Mouse (Mus musculus) heart, embryonic 10.5 days (tissue): Measurements from ENCODE around the gene Lfng. TPM values are rescaled to one million over a fixed set of nuclear protein-coding genes. Genes with fewer than 3 reads are reported as not detected.

Experiments used
- DNase-seq: peaks from one replicate; pipeline ENCODE4 v3.0.0-alpha.2; 2017; ENCODE audit warnings: low spot score
- H3K27ac ChIP-seq: fragments of 300-500 bp; sonication (generic); 2 replicates; pipeline ENCODE4 v1.5.1; 2016; ENCODE audit warnings: mild to moderate bottlenecking
- H3K27me3 ChIP-seq: fragments of 300-500 bp; sonication (generic); 2 replicates; pipeline ENCODE4 v1.6.1; 2016; ENCODE audit warnings: mild to moderate bottlenecking; ENCODE audit not compliant: poor library complexity, insufficient read depth, severe bottlenecking
- H3K36me3 ChIP-seq: fragments of 300-500 bp; sonication (generic); 2 replicates; pipeline ENCODE4 v1.6.1; 2016; ENCODE audit warnings: mild to moderate bottlenecking, moderate library complexity
- H3K4me1 ChIP-seq: fragments of 300-500 bp; sonication (generic); 2 replicates; pipeline ENCODE4 v1.6.1; 2016; ENCODE audit warnings: mild to moderate bottlenecking
- H3K4me3 ChIP-seq: fragments of 300-500 bp; sonication (generic); 2 replicates; pipeline ENCODE4 v1.5.1; 2016; ENCODE audit warnings: mild to moderate bottlenecking, moderate library complexity
- H3K9me3 ChIP-seq: fragments of 300-500 bp; sonication (generic); 2 replicates; pipeline ENCODE4 v1.6.1; 2016; ENCODE audit warnings: mild to moderate bottlenecking, moderate library complexity
- WGBS: fragments of 180-500 bp; shearing (Covaris S2); methylation state at CpG from one replicate; pipeline ENCODE4 v1.1.7; 2016; 5-methylcytosine and 5-hydroxymethylcytosine counted together
- polyA plus RNA-seq: library from polyadenylated mRNA; unstranded; fragments of >200 nt; fragmentation: Nextera tagmentation; extraction: Ambion mirVana; gene quantifications from 2 replicates; pipeline ENCODE4 v1.2.1, GENCODE M21; 2016

Gene Lfng
- polyA plus RNA-seq, 1 experiment from 2014 or later = 4.7 TPM

DNA sequence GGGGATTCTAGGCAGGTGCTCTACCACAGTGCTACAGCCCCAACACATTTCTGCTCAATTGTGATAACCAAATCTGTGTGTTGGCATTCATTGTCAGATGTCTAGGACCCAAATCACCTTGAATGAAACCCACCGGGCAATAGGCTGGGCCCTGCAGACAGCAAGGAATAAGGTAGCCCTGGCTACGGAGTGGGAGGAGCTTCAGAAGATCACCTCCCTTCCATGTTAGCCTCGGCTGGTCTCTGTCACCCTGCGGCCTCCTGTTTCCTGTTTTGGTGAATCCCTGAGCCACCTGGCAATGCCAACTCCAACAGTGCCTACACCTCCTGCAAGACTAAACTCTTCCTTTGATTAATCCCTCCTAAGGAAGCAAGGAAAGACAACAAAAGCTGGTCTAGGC is 9.3 kb upstream of the Lfng start:
- H3K4me1 ChIP-seq = peaks cover 15% of the 10 kb centered on the region
- no peaks in the 10 kb centered on the region for H3K36me3 ChIP-seq
- no peaks in the 10 kb centered on the region for H3K9me3 ChIP-seq
- H3K27me3 ChIP-seq = peaks cover 38% of the 10 kb centered on the region
- WGBS = 74% methylated on average over 4 of the region's 4 CpGs
- H3K27ac ChIP-seq = no peak overlapping the region
- no peak for DNase-seq
- H3K4me3 ChIP-seq = no peak overlapping the region

DNA sequence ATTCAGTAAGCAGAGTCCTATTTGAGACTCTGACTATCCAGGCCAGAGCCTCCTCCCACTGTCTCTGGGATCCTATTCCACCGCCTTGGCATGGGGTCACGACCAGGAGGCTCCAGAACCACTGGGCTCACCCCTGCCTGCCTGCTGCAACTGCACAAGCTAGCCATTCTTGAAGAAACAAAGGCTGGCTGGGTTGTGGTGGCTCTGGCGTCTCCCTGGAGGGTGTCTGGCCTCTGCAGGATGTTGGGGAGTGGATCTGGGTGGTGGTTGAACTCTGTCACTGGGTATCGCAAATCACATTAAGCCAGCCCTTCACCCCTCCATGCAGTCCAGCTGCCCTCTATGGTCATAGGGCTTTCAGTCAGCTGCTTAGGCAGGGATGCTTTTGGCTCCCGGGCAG is 7.2 kb upstream of the Lfng start:
- Histone ChIP-seq H3K27ac (no peak overlapping the region), H3K36me3 (no peaks in the 10 kb centered on the region), H3K27me3 (peaks cover 48% of the 10 kb centered on the region), H3K9me3 (no peaks in the 10 kb centered on the region), H3K4me3 (no peak overlapping the region), H3K4me1 (peaks cover 13% of the 10 kb centered on the region)
- WGBS = 61% methylated on average over 5 of the region's 5 CpGs
- DNase-seq = no peak

DNA sequence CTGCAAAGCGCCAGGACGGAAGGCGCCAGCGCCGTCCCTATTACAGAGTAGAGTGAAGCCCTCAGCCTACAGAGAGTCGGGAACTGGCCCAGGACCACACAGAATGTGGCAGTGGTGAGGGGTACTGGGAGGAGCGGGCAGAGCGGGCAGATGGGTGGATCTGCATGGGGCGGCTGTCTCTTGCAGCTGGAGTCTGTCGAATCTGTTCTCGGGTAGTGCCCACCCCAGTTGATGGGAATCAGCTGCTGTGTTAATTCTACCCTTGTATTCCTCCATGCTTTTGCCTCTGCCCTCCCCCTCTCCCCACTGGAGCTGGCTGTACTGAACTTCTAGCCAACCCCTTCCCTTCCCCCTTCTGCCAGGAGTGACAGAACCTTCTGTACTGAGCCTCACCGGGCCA is 5.4 kb upstream of the Lfng start:
- H3K4me1 ChIP-seq = peaks cover 21% of the 10 kb centered on the region
- H3K4me3 ChIP-seq = no peak overlapping the region
- 65% methylated on average over 12 of the region's 12 CpGs for WGBS
- no peaks in the 10 kb centered on the region for H3K36me3 ChIP-seq
- no peaks in the 10 kb centered on the region for H3K9me3 ChIP-seq
- no peak for DNase-seq
- H3K27ac ChIP-seq = no peak overlapping the region
- H3K27me3 ChIP-seq = peaks cover 53% of the 10 kb centered on the region

DNA sequence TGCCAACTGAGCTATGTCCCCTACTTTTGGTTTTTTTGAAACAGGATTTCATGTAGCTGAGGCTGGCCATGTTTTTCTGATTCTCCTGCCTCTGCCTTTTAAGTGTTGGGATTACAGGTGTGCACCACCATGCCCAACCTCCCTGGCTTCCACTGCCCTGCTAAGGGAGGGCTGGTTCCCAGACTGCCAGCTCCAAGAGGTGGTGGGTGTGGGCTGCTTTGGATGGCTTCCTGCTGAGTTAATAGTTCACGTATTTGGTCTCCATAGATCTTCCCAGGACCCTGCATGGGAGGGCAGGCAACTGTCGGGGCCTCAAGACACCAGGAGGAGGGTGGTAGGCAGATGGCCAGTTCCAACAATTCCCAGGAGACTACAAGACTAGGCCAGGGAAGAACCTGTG is 4.6 kb upstream of the Lfng start:
- peaks cover 21% of the 10 kb centered on the region for H3K4me1 ChIP-seq

DNA sequence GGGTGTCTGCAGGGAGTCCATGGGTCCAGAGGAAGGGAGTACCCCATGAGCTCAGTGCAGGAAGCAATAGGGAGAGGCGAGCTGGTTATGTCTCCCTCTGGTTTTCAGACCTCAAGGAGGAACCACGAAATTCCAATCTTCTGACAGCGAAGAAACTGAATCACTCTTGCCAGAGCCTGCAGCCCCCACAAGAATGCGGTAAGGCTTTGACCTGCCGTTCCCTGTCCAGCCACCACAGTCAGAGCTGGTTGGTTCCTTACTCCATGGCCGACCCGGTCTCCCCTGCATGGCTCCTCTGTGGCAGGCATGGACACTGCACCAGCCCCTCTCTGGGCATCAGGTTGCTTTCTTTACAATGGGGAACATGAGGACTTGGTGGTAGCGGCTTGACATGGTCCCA is 2.7 kb upstream of the Lfng start:
- Histone ChIP-seq H3K27ac (peak overlapping the region; percentile 13; the same call in 1 of the 2 replicates), H3K4me1 (peaks cover 37% of the 10 kb centered on the region), H3K9me3 (no peaks in the 10 kb centered on the region; the same call in 1 of the 2 replicates), H3K36me3 (peaks cover 2% of the 10 kb centered on the region; the same call in 1 of the 2 replicates), H3K27me3 (peaks cover 67% of the 10 kb centered on the region), H3K4me3 (no peak overlapping the region)
- WGBS = 66% methylated on average over 8 of the region's 8 CpGs
- DNase-seq = no peak

More for the DNA sequence above, 4.6 kb upstream of the Lfng start:
- Histone ChIP-seq H3K9me3 (no peaks in the 10 kb centered on the region), H3K36me3 (no peaks in the 10 kb centered on the region), H3K4me3 (no peak overlapping the region), H3K27me3 (peaks cover 55% of the 10 kb centered on the region), H3K27ac (no peak overlapping the region)
- no peak for DNase-seq
- WGBS = 57% methylated on average over 2 of the region's 2 CpGs

DNA sequence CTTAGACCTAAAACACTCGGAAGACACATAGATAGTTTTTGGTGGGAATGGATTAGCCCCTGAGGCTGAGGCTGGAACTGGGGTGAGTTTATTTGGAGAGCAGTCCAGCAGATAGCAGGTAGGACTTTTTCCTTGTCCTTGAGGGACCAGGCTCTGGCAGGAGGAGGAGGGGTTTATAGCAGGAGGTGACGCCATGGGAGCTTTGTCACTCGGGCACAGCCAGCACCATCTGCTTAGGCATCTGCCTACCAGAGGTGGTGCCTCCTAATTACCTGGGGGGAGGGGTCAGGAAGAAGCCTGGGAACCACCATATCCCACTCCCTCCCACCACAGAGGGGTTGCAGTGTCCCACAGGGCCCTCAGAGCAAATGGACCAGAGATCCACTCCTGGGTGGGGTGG is 1.9 kb upstream of the Lfng start:
- Histone ChIP-seq H3K27ac (no peak overlapping the region), H3K4me1 (peaks cover 45% of the 10 kb centered on the region), H3K4me3 (no peak overlapping the region), H3K36me3 (peaks cover 5% of the 10 kb centered on the region; the same call in 1 of the 2 replicates), H3K9me3 (no peaks in the 10 kb centered on the region; the same call in 1 of the 2 replicates), H3K27me3 (peaks cover 73% of the 10 kb centered on the region)
- 14% methylated on average over 3 of the region's 3 CpGs for whole genome bisulfite sequencing
- DNase-seq = no peak

DNA sequence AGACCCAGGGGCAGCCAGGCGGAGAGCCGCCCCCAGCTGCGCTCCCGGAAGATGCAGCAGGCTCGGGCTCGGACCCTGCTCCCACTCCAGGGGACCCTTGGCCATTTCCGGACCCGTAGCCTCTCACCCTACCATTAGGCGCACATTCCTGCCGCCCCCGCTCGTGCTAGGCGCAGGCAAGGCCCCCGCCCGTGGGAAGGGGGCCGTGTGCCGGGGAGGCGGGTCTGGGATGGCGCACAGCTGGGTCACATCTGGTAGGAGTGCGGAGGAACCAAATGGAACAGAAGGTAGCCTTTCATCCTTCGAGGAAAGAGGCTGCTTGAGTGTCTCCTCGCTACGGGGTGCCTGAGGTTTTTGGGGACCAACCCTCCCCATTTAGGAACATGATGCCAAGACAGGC is 734 bp upstream of the Lfng start:
- H3K27ac ChIP-seq = 0 out of 2 replicates have a peak overlapping the region, but pooled peaks have one; percentile 62
- H3K27me3 ChIP-seq = peaks cover 83% of the 10 kb centered on the region
- DNase-seq = no peak

DNA sequence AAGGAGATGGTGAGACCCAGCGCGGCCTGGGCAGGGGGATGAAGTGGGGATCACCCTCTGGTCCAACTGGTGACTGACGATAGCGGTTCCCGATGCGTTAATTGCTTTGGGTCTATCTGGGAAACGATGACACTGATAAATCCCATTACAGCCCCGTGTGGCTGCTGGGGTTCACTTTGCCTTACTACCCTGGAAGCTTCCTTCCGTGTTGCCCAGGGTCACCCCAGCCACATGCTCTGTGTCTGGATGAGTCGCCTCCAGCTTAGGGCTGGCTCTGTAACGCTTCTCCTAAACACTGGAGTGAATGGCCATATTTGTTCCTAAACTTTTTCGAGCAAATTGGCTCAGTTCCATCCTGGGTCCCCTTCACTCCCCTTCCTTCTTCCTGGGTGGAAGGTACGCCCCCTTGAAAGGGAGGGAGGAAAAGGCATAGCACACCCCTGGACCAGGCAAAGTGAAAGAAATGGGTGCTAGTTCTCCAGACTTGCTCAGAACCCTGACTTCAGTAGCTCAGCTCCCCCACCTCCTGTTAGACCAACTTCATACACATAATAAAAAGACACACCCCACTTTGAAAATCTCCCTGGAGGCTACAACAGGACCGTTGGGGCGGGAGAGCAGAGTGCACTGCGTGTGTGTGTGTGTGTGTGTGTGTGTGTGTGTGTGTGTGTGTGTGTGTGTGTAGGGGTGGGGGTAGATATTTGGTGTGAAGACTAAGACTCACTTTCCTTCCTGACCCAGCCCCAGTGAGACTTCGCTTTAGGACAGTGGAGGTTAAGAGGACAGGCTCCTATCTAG is 915 bp downstream of the Lfng start:
- Histone ChIP-seq H3K4me1 (peaks cover 68% of the 10 kb centered on the region), H3K9me3 (no peaks in the 10 kb centered on the region; the same call in 1 of the 2 replicates), H3K4me3 (peak overlapping the region; percentile 64), H3K27me3 (peaks cover 91% of the 10 kb centered on the region), H3K27ac (peak overlapping the region; percentile 74), H3K36me3 (peaks cover 5% of the 10 kb centered on the region; the same call in 1 of the 2 replicates)
- DNase-seq = no peak
- WGBS = 3% methylated on average over 17 of the region's 17 CpGs

More for the DNA sequence above, 734 bp upstream of the Lfng start:
- Histone ChIP-seq H3K4me3 (peak overlapping the region; percentile 64), H3K4me1 (peaks cover 57% of the 10 kb centered on the region), H3K36me3 (peaks cover 5% of the 10 kb centered on the region; the same call in 1 of the 2 replicates), H3K9me3 (no peaks in the 10 kb centered on the region; the same call in 1 of the 2 replicates)
- 0% methylated on average over 23 of the region's 23 CpGs for WGBS

DNA sequence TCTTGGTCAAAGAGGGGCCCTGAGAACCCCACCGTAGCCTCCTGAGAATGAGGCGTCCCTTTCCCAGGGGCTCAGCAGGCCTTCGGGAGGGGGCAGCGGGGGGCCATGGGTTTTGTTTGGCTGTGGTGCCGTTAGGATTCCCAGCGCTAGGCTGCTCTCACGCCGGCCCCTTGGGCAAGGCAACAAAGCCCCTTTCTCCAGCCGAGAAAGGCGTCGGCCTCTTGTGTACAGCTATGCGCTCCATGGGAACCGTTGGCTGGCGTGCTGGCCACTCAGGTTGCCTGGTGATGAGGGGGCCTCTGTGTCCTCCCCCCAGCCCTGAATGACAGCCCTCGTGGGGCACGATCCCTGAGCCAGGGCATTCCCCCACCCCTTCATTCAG is 1.5 kb downstream of the Lfng start:
- H3K27me3 ChIP-seq = peaks cover 95% of the 10 kb centered on the region
- peak overlapping the region; percentile 74 for H3K27ac ChIP-seq
- H3K4me1 ChIP-seq = peaks cover 68% of the 10 kb centered on the region
- peaks cover 5% of the 10 kb centered on the region; the same call in 1 of the 2 replicates for H3K36me3 ChIP-seq
- no peak for DNase-seq
- H3K9me3 ChIP-seq = no peaks in the 10 kb centered on the region; the same call in 1 of the 2 replicates
- H3K4me3 ChIP-seq = peak overlapping the region; percentile 64
- 2% methylated on average over 16 of the region's 16 CpGs for WGBS

DNA sequence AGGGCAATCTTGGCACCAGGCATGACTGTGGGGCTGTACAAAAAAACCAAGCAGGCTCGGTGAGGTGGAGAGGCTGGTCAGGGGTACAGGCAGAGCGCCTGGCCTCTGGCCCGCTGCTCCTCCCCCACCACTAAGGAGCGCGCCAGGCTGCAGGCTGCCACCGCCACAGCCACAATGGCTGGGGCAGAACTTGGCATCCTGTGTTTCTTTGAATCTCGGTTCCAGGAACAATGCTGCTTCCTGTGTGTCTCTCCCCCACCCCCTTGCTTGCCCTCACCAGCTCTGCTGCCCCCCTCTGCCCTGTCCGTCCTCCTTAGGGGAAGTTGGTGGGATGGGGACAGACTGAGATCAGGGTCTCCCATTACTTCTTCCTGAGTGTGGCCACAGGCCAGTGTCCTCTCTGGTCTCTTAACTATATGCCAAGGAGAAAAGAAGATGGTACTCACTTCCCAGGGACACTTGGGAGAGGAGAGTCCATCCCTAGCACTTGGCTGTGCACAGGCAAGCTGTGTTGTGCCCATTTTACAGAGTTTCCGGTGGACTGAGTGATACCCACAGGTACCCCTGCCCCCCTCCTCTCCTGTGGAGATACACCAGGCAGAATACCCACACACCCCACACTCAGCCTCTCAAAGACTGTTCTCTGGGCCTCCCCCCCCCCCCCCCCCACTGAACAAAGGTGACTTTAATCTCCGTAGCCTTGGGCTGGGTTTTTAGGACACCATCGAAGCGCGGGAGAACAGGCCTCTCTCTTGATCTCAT is 2.6 kb downstream of the Lfng start:
- no peak for DNase-seq
- Histone ChIP-seq H3K27me3 (peaks cover 92% of the 10 kb centered on the region), H3K9me3 (no peaks in the 10 kb centered on the region; the same call in 1 of the 2 replicates), H3K4me1 (peaks cover 68% of the 10 kb centered on the region), H3K36me3 (peaks cover 5% of the 10 kb centered on the region; the same call in 1 of the 2 replicates), H3K4me3 (peak overlapping the region; percentile 64), H3K27ac (peak overlapping the region; percentile 83)
- 19% methylated on average over 13 of the region's 13 CpGs for WGBS

DNA sequence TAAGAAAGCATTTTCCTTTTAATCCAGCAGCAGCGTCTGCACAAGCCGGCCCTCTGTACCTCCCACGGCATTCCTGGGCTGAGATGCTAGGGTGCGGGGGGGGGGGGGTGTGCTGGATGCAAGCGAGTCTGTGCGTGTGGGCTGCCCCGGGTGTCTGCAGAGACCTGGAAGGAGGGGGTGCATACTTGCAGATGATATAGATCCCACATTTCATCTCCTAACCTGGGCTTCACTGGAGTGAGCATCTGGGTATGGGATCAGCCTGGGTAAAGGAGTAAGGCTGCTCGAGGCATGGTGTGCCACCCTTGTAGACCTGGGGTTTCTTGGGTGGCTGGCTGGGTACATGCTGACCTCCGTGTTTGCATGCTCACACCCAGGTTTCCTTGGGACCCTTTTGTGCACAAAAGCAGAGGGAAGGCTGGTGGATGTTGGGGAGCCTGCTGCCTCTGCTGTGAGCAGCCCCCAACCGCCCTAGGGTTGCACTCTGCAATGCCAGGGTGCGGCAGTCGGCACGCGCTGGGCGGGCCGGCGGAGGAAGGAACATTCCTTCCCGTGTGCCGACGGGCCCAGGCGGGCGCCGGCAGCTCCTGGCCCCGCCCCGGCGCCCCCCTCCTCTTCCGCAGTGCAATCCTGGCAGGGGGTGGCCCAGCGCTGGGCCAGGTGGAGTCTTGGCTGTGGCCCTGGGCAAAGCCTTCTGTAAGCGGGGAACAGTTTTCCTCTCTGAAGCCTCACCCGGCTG is 3.3 kb downstream of the Lfng start:
- DNase-seq = peak; percentile 74
- no peaks in the 10 kb centered on the region; the same call in 1 of the 2 replicates for H3K9me3 ChIP-seq
- H3K4me1 ChIP-seq = peaks cover 64% of the 10 kb centered on the region
- H3K27ac ChIP-seq = peak overlapping the region; percentile 83
- H3K27me3 ChIP-seq = peaks cover 84% of the 10 kb centered on the region
- WGBS = 3% methylated on average over 28 of the region's 30 CpGs
- peaks cover 5% of the 10 kb centered on the region; the same call in 1 of the 2 replicates for H3K36me3 ChIP-seq
- H3K4me3 ChIP-seq = peak overlapping the region; percentile 54

DNA sequence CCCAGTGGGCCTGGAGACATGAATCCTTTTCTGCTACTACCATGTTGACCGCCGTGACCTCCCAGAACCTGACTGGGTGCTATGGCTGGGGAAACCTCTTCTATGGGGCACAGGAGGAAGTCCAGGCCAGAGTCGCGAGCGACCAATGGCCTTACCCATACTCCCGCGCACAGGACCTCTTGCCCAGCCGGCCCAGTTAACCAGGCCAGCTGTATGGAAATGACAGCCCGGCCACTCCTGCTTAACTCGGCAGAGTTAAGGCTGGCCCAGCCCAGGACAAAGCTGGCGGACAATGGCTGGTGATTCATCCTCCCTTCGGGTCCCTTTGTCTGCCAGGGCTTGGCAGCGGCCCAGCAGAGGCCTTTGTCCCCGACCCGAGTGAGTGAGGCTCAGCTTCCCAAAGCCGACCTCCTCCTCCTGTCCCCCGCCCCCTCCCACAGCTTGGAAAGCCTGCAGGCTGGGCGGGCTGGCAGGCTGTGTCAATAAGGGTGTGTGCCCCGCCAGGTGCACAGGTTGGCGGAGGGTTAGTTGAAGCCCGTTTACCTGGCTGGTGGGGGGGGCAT is 4.0 kb downstream of the Lfng start:
- Histone ChIP-seq H3K4me1 (peaks cover 64% of the 10 kb centered on the region), H3K27ac (peak overlapping the region; percentile 83), H3K36me3 (peaks cover 5% of the 10 kb centered on the region; the same call in 1 of the 2 replicates), H3K9me3 (no peaks in the 10 kb centered on the region; the same call in 1 of the 2 replicates), H3K27me3 (peaks cover 77% of the 10 kb centered on the region), H3K4me3 (peak overlapping the region; percentile 54)
- WGBS = 14% methylated on average over 21 of the region's 21 CpGs
- peak; percentile 73 for DNase-seq
